Mouse (Mus musculus) neutrophil, adult 5-6 weeks (primary cell): Measurements from ENCODE around the gene Ubn1. TPM values are rescaled to one million over a fixed set of nuclear protein-coding genes. Genes with fewer than 3 reads are reported as not detected.

ENCODE experiments used
- ATAC-seq: fragments of 151-379, 151-347 bp; 2 replicates; pipeline ENCODE4 v1.8.0; 2017; ENCODE audit warnings: mild to moderate bottlenecking, moderate TSS enrichment; ENCODE audit not compliant: insufficient number of reproducible peaks, poor library complexity, low FRiP score, severe bottlenecking; ENCODE audit errors: extremely low read depth
- total RNA-seq: library from RNA; stranded (forward); fragments of 200-1000 nt; gene quantifications from 2 replicates; pipeline ENCODE4 v1.2.3, GENCODE M21; 2017

Gene Ubn1
- total RNA-seq: 60.3 and 61.9 TPM in 2 replicates

- ATAC-seq: peak; percentile 92
These were observed at the start of gene Ubn1, which contains the start of gene Glyr1 for GRCm38 (mm10) chr16:5049774-5050234. Gene Ubn1, plus strand, starts transcription at chr16:5050057. Gene Glyr1, minus strand, starts transcription at chr16:5049863.

DNA sequence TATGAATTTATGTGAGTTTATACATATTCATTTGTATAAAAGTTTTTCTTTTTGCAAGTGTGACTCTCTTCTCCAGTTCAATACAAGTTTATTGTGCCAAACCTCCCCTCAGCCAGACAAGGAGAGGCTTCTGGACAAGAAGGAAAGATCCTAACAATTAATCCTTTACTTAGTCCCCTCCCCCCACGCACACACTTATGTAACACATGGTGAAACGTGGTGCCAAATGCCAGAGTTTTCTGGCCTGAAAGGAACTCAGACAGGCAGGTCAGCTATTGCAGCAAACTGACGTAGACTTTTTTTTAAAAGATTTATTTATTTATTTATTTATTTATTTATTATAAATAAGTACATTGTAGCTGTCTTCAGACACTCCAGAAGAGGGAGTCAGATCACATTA, 49.2 kb upstream of the Ubn1 start:
- no peak for ATAC-seq

DNA sequence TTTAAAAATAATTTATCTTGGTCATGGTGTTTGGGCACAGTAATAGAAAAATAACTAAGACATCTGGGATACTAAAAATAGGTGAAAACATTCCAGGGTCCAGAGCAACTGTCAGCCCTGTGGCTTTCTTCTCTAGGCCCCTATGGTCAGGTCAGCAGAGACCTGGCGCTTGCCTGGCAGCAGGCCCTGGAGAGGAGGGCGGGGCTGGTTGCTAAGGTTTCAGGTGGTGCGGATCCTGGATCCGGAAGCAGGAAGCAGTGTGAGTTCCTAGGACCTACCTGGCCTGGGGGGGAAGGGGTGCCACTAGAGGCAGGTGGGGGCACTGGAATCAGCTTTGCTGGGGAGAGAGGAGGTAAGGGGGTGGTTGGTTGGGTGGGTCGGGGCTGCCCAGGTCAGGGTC, 42.8 kb upstream of the Ubn1 start, which contains the start of gene Smim22:
TSS of gene Smim22 (plus strand) at position 222 of the 400 bp plus-strand sequence.
- ATAC-seq: no peak

- no peak for ATAC-seq
These were observed 42.4 kb upstream of the Ubn1 start for GRCm38 (mm10) chr16:5007492-5007891.

GRCm38 (mm10) chr16:5008076-5008475, 41.8 kb upstream of the Ubn1 start:
- ATAC-seq: no peak

DNA sequence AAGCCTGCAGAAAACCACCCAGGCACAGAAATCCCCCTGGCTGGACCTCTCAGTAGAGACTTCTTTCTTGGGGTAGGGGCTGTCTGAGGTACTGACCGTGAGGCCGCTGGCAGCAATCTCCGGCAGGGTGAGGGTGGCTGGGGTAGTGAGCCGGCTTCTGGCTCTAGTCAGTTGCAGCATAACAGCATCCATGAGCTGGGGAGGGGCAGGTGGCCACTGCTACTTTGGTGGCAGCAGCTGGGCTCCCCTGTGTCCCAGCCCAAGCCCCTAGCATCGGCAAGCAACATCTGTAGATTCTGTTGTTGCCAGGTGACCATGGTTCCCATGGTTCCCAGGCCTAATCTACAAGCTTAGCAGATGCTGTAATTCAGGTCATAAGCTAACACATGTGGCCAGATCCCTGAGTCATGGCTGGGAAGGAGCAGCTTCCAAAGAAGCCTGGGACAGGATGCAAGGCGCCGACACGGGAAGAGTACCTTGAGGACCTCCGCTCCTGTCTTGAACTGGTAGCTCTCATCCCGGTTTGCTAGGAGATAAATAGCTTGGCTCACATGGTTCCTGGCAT, 39.4 kb upstream of the Ubn1 start:
- no peak for ATAC-seq

DNA sequence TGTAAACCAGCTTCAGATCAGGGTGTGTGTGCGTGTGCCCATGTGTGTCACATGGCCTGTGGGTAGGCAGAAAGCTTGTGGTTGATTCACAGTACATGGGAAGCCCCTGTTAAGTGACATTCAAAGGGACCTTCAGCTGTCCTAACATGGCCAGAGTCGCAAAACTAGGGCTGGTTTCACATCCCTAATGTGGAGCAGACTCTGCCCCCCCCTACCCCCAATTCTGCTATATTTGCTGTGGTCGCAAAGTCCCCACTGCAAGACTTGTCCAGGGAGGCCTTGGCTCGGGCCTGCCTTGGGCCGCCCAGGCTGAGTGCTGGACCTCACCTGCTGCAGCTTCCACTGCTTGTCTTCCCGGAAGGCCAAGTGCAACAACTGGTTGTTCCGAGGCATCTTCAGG, 38.6 kb upstream of the Ubn1 start:
- ATAC-seq: peak; percentile 47

DNA sequence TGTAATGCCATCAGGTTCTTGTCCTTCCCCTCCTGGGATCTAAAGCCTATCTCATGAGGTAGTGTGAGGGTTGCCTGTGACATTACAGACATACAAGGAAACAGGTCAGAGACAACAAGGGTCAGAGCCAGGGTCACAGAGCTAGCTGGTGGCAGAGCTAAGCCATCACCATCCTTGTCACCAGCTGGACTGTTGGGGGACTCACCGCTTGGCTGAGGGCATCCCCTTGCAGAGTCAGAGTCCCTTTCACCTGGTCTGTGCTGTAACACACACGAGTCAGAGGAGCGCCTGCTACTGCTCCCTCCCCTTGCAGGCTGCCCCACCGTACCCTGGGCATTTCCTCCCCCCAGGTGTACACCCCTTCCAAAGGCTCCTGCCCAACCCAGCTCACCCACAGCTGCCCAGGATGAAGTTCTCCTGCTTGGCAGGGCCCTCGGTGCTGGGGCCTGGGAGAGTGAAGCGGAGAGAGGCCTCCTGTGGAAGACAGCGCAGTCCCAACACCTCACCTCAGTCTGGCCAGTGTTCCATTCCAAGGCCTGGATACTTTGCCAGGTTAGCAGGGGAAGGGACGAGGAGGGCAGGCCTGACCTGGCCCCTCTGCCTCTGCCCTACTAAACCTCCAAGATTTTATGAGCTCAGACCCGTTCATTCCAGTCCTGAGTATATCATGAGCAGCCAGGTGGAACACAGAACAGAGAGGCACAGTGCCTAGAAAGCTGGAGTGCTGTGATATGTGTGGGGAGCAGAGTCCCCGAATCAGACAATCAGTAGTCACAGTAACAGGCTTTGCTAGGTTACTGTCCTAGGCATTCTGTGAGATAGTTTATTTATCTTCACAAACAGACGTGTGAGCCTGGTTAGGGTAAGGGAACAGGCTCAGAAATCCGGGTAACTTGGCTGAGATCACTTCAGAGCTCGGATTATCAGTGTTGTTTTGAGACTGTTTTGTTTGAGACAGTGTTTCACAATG, 37.5 kb upstream of the Ubn1 start:
- ATAC-seq: no peak

DNA sequence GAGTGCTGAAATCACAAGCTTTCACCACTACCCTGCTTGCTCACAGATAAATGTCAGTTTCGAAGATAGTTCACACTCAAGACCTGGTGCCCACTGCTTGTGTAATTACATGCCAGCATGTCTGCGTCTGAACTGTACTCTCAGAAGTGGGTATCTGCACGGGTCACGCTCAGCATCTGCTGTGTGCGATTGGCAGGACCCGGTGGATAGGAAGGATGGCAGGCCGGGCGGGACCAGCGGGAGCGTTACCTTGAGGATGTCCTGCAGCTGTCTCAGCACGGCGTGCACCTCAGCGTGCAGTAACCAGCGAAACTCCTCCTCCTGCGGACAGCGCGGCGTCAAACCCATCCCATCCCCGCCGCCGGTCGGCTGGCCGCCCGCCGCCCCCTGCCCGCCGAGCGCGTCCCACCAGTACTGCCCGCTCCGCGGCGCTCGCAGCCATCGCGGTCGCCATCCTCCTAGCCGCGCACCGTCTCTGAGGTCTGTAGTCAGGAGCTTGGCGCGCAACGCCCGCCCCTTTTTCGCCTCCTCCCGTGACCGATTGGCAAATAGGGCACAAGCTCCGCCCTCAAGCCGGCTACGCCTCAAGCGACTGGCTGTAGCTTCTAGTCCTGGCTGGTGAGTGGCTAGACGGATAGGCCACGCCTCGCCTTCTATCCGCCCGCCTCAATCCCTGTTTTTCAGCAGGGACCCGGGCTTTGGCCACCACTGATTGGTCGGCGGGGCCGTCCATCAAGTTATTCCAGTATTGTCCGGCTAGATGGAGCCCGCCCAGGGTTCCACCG, 36.6 kb upstream of the Ubn1 start, which contains the start of gene Rogdi:
TSS of gene Rogdi (minus strand) at position 500 of the 785 bp plus-strand sequence.
- peak; percentile 88 for ATAC-seq

DNA sequence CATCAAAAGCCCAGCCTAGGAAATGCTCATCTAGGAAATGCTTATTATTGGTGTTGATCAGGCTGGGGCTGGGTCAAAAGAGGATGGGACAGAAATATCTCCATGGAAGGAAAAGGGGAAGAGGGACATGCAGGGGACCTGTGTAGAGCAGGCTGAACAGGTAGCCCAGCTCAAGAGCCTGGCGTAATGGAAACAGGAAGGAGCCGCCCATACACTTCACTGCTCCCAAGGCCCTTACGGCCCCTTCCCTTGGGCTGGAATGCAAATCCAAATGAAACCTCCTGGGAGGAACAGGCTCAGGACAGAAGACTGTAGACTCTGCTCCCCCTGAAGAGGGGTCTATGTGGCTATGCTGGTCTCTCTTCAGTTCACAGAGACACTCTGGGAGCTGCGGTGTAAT, 35.3 kb upstream of the Ubn1 start:
- ATAC-seq: no peak

DNA sequence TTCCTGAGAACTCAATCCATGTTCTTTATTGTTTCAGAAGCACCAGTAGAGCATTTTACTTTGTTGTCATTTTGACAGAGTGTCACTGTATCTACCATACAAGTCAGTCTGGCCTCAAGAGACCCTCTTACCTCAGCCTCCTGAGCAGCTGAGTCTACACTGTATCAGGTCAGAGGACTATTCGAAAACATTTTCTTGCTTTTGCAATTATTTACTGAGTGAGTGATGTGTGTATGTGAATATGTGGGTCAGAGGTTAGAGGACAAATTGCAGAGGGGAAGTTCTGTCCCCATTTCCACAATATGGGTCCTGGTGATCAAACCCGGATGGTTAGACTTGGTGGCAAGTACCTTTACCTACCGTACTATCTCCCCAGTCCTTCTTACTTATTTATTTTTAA, 25.8 kb upstream of the Ubn1 start:
- ATAC-seq: no peak

- ATAC-seq: peak; percentile 79
These were observed 20.0 kb upstream of the Ubn1 start for GRCm38 (mm10) chr16:5029847-5030246.

DNA sequence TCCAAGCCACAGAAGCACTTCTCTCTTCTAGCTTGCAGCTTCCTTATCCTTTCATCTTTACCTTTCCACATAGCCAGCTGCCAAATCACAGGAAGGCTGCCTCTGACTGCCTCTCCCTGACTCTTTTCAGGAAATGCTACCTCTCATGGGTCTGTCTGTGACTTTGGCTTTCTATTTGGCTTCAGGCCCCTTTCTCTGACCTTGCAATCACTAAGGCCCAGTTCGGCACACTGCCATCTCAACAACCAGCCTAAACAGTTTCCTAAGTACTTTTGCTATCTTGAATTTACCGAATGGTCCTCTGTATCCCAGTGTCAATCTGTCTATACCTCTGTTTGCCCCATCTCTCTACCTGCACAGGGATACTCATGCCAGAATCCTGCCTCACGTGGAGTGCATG, 14.3 kb upstream of the Ubn1 start:
- no peak for ATAC-seq

DNA sequence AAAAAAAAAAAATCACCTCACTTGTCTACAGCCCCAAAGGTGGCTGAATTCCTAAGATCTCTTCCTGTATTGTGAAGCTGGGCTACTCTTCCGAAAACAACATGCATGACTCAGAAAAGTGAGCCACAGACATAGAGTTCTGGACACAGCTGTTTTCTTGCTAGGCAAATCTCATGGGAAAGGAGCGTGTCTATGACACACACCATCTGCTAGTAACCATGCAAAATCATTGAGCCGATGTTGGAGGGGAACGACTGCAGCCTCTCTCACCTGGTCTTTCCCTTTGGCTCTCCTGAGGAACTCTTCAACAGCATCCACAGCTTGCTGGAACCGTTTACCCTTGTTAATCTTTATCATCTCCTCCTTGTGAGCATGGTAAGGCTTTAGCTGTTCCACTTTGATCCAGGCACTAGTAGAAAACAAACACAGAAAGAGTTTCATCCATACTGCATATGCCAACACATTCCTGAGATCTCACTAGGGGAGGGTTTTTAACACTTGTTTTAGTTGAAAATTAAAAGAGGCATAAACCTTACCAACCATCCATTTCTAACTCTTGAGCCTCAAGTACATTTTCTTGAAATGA, 13.1 kb upstream of the Ubn1 start:
- ATAC-seq: no peak

GRCm38 (mm10) chr16:5045322-5045721, 4.5 kb upstream of the Ubn1 start:
- no peak for ATAC-seq

GRCm38 (mm10) chr16:5049182-5049773, 579 bp upstream of the Ubn1 start:
- peak; percentile 24; the same call in 1 of the 2 replicates for ATAC-seq

GRCm38 (mm10) chr16:5050251-5051110, 624 bp downstream of the Ubn1 start:
- ATAC-seq: no peak

- peak; percentile 23; the same call in 1 of the 2 replicates for ATAC-seq
These were observed 8.3 kb downstream of the Ubn1 start for GRCm38 (mm10) chr16:5058114-5058513.
